ENCODE assay signal across 21 mouse cellular contexts in genomic region chrX:11845566-11845965, GRCm38 (mm10).
DNase-seq lines count a peak whose midpoint lies in the region; ATAC-seq and TF ChIP-seq lines count a peak whose summit lies in the region.
"Had no signal": no experiment of that assay in that cellular context is flagged by ENCODE, and none has a peak within 500 bp of the region (broad histone marks: within the 10 kb centered on the region; RNA-seq: fewer than 3 reads in every experiment).

No protein-coding gene starts in this region.

- no peak overlapping the region for H3K9ac ChIP-seq in forebrain, embryonic 13.5 days
- no peak overlapping the region for H3K9ac ChIP-seq in liver, postnatal 0 days (replicated peaks)
- H3K9ac ChIP-seq: forebrain, embryonic 15.5 days; hindbrain, embryonic 14.5 days had no signal

- H3K27me3 ChIP-seq in splenic B cell, adult 2 months (ENCODE audit: control insufficient read depth, insufficient read depth, low read length, poor library complexity, severe bottlenecking): no peaks in the 10 kb centered on the region
- H3K27me3 ChIP-seq in forebrain, embryonic 13.5 days: no peaks in the 10 kb centered on the region
- no peaks in the 10 kb centered on the region for H3K27me3 ChIP-seq in liver, postnatal 0 days (ENCODE audit: insufficient read depth, low read length)
- H3K27me3 ChIP-seq: forebrain, embryonic 15.5 days had no signal

- no peak for TF ChIP-seq CTCF in liver, postnatal 0 days (IDR thresholded peaks at IDR 0.05; ENCODE audit: low read depth)

- ATAC-seq in granulocyte monocyte progenitor cell, adult 5-6 weeks (replicated peaks; ENCODE audit: poor library complexity, severe bottlenecking): peak; percentile 33
- ATAC-seq in forebrain, embryonic 13.5 days: no peak
- ATAC-seq in liver, postnatal 0 days: no peak
- ATAC-seq: forebrain, embryonic 15.5 days; intestine, embryonic 16.5 days had no signal

- WGBS in forebrain, embryonic 13.5 days: 67% methylated on average over 2 of the region's 2 CpGs
- 61% methylated on average over 2 of the region's 2 CpGs for WGBS in liver, postnatal 0 days (ENCODE audit: insufficient replicate concordance)

- H3K36me3 ChIP-seq in splenic B cell, adult 2 months (ENCODE audit: control insufficient read depth, insufficient read depth, low read length, poor library complexity, severe bottlenecking): no peaks in the 10 kb centered on the region
- no peaks in the 10 kb centered on the region for H3K36me3 ChIP-seq in forebrain, embryonic 13.5 days (ENCODE audit: poor library complexity, severe bottlenecking)
- no peaks in the 10 kb centered on the region for H3K36me3 ChIP-seq in liver, postnatal 0 days (replicated peaks; ENCODE audit: insufficient read depth, low read length)
- H3K36me3 ChIP-seq: embryonic facial prominence, embryonic 10.5 days; forebrain, embryonic 15.5 days; heart, embryonic 10.5 days; hindbrain, embryonic 10.5 days had no signal

- H3K9me3 ChIP-seq in forebrain, embryonic 13.5 days (replicated peaks): no peaks in the 10 kb centered on the region
- no peaks in the 10 kb centered on the region; the same call in 1 of the 2 replicates for H3K9me3 ChIP-seq in liver, postnatal 0 days (ENCODE audit: low read length)
- H3K9me3 ChIP-seq: embryonic facial prominence, embryonic 10.5 days; forebrain, embryonic 15.5 days; heart, embryonic 10.5 days; hindbrain, embryonic 10.5 days had no signal

- peak; percentile 24 for DNase-seq in A20 (ENCODE audit: low read depth, low spot score)
- DNase-seq in CD4-positive, CD25-positive, alpha-beta regulatory T cell, adult 2 months (ENCODE audit: low read depth, low spot score): peak; percentile 5
- peak; percentile 10 for DNase-seq in splenic B cell, adult 2 months (ENCODE audit: low read depth, low spot score)
- DNase-seq in cerebellum, postnatal 14 days: no peak
- DNase-seq in liver, postnatal 0 days: no peak
- DNase-seq: adrenal gland, postnatal 10 days; B cell, adult 2 months; cerebellum, adult 11 months; cerebellum, adult 8-10 months; cerebellum, postnatal 25 days; gastrocnemius, postnatal 36 days; heart, adult 18-20 months; heart, postnatal 10 days had no signal

- no peaks in the 10 kb centered on the region for H3K4me1 ChIP-seq in forebrain, embryonic 13.5 days
- H3K4me1 ChIP-seq in liver, postnatal 0 days (ENCODE audit: insufficient read depth): no peaks in the 10 kb centered on the region
- H3K4me1 ChIP-seq: forebrain, embryonic 15.5 days had no signal

- H3K27ac ChIP-seq in forebrain, embryonic 13.5 days: no peak overlapping the region
- H3K27ac ChIP-seq in liver, postnatal 0 days (ENCODE audit: low read depth): no peak overlapping the region
- H3K27ac ChIP-seq: embryonic facial prominence, embryonic 10.5 days; forebrain, embryonic 15.5 days; hindbrain, embryonic 10.5 days; hindbrain, embryonic 14.5 days had no signal

- no peak overlapping the region for H3K4me3 ChIP-seq in forebrain, embryonic 13.5 days
- H3K4me3 ChIP-seq in liver, postnatal 0 days (ENCODE audit: low read depth, low read length): no peak overlapping the region
- H3K4me3 ChIP-seq: embryonic facial prominence, embryonic 10.5 days; forebrain, embryonic 15.5 days; heart, embryonic 10.5 days; hindbrain, embryonic 10.5 days had no signal

- H3K4me2 ChIP-seq in forebrain, embryonic 13.5 days: no peak overlapping the region
- no peak overlapping the region for H3K4me2 ChIP-seq in liver, postnatal 0 days (ENCODE audit: low read depth, low read length)
- H3K4me2 ChIP-seq: forebrain, embryonic 15.5 days; hindbrain, embryonic 14.5 days had no signal

- no peak for TF ChIP-seq EP300 in liver, postnatal 0 days (IDR thresholded peaks at IDR 0.05; ENCODE audit: low read depth)

Comparison
In these comparisons a context has a peak if more than half of its experiments do, and no peak if none do; other contexts are left out.
1. DNase-seq: peak in A20 (single experiment), CD4-positive, CD25-positive, alpha-beta regulatory T cell, adult 2 months (single experiment) and splenic B cell, adult 2 months (single experiment); none in cerebellum, postnatal 14 days (0 of 2) and liver, postnatal 0 days (single experiment).